Mouse (Mus musculus): ENCODE measurements around the gene Tex37. TPM values are rescaled to one million over a fixed set of nuclear protein-coding genes. Genes with fewer than 3 reads are reported as not detected.

Gene Tex37
- not detected for polyA plus RNA-seq (2014; fragmentation: Illumina TruSeq; extraction: RNeasy Lipid Tissue Mini Kit (QIAGEN cat#74804); ENCODE audit: low read depth, low replicate concordance)

GRCm38 (mm10) chr6:70918827-70919226 is at the start of gene Tex37:
TSS of gene Tex37 (minus strand) at chr6:70918927.

GRCm38 (mm10) chr6:70956285-70956912 is 37.7 kb upstream of the Tex37 start, which contains the start of gene Foxi3:
TSS of gene Foxi3 (plus strand) at chr6:70956531.

Other genes with a start within 250 kb of the Tex37 start
- gene Rpia, start 126.7 kb downstream of the Tex37 start, polyA plus RNA-seq (2014; fragmentation: Illumina TruSeq; extraction: RNeasy Lipid Tissue Mini Kit (QIAGEN cat#74804); ENCODE audit: low read depth, low replicate concordance) = 22.1 TPM
- gene Eif2ak3, start 74.4 kb downstream of the Tex37 start, polyA plus RNA-seq (2014; fragmentation: Illumina TruSeq; extraction: RNeasy Lipid Tissue Mini Kit (QIAGEN cat#74804); ENCODE audit: low read depth, low replicate concordance) = 27.5 TPM
- not detected for gene Foxi3, start 37.6 kb upstream of the Tex37 start, polyA plus RNA-seq (2014; fragmentation: Illumina TruSeq; extraction: RNeasy Lipid Tissue Mini Kit (QIAGEN cat#74804); ENCODE audit: low read depth, low replicate concordance)
- gene Thnsl2, start 225.5 kb upstream of the Tex37 start, polyA plus RNA-seq (2014; fragmentation: Illumina TruSeq; extraction: RNeasy Lipid Tissue Mini Kit (QIAGEN cat#74804); ENCODE audit: low read depth, low replicate concordance) = 6.7 TPM

Data from sigmoid colon, adult 10 weeks (tissue).